Mouse (Mus musculus) kidney, embryonic 15.5 days (tissue): ENCODE measurements around the gene Tas2r115. TPM values are rescaled to one million over a fixed set of nuclear protein-coding genes. Genes with fewer than 3 reads are reported as not detected.
"Not testable (repeated sequence)": the region's sequence is repeated elsewhere in the genome, so short reads cannot be mapped to it uniquely, and the experiment has no call there.

Source experiments
- ATAC-seq: fragments of 200-750 bp; cut with Nextera tagmentation; replicated peaks from 2 replicates; pipeline ENCODE4 v1.8.0; 2017; ENCODE audit warnings: moderate TSS enrichment; ENCODE audit not compliant: low FRiP score
- H3K27ac ChIP-seq: fragments of 300-500 bp; sonication (generic); 2 replicates; pipeline ENCODE4 v1.5.1; 2015; ENCODE audit warnings: mild to moderate bottlenecking, inconsistent platforms
- H3K27me3 ChIP-seq: fragments of 300-500 bp; sonication (generic); 2 replicates; pipeline ENCODE4 v1.6.1; 2015; ENCODE audit warnings: inconsistent platforms
- H3K36me3 ChIP-seq: fragments of 300-500 bp; sonication (generic); 2 replicates; pipeline ENCODE4 v1.6.1; 2015; ENCODE audit warnings: inconsistent platforms
- H3K4me1 ChIP-seq: fragments of 300-500 bp; sonication (generic); 2 replicates; pipeline ENCODE4 v1.6.1; 2015; ENCODE audit warnings: inconsistent platforms
- H3K4me2 ChIP-seq: fragments of 300-500 bp; sonication (generic); 2 replicates; pipeline ENCODE4 v1.6.1; 2015; ENCODE audit warnings: moderate library complexity, mild to moderate bottlenecking, inconsistent platforms
- H3K4me3 ChIP-seq: fragments of 300-500 bp; sonication (generic); replicated peaks from 2 replicates; pipeline ENCODE4 v1.5.1; 2015; ENCODE audit warnings: mild to moderate bottlenecking, inconsistent platforms
- H3K9ac ChIP-seq: fragments of 300-500 bp; sonication (generic); 2 replicates; pipeline ENCODE4 v1.6.1; 2015; ENCODE audit warnings: mild to moderate bottlenecking, inconsistent platforms
- H3K9me3 ChIP-seq: fragments of 300-500 bp; sonication (generic); replicated peaks from 2 replicates; pipeline ENCODE4 v1.6.1; 2016; ENCODE audit warnings: inconsistent platforms
- WGBS: fragments of 180-500 bp; shearing (Covaris S2); methylation state at CpG from one replicate; pipeline ENCODE4 v1.1.7; 2015; ENCODE audit warnings: mixed read lengths; 5-methylcytosine and 5-hydroxymethylcytosine counted together
- polyA plus RNA-seq: library from polyadenylated mRNA; unstranded; fragments of >200 nt; fragmentation: Nextera tagmentation; extraction: Ambion mirVana; gene quantifications from 2 replicates; pipeline ENCODE4 v1.2.1, GENCODE M21; 2015

The Tas2r115 gene
- polyA plus RNA-seq = not detected in 2 replicates

DNA sequence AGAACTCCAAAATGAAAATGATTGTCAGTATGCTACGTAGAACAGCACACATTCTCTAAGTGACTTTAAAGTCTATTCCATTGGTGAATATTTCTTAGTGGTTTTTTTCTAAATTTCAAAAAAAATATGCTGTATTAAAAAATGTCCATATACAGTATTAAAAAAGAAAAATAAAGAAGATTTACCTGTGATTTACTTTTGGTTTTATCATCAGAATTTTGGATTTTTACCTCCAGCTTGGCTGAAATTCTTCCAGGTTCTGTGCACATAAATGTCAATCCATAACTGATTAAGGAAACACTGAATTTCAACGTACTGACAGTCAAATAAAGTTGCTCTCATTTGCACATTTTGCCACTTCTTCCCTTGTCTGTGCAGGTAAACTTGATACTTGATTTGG, at the start of gene Tas2r115:
Gene Tas2r115, minus strand, starts transcription at position 101 of the 400 bp plus-strand sequence.
- Histone ChIP-seq H3K4me2 (no peak within 1 kb of the TSS), H3K4me3 (no peak within 1 kb of the TSS), H3K9ac (no peak within 1 kb of the TSS), H3K9me3 (no peaks in the 10 kb centered on the region), H3K27ac (no peak within 1 kb of the TSS), H3K27me3 (no peaks in the 10 kb centered on the region), H3K4me1 (no peaks in the 10 kb centered on the region), H3K36me3 (no peaks in the 10 kb centered on the region)
- 72% methylated on average over 2 of the region's 2 CpGs for WGBS
- ATAC-seq = no peak

- Histone ChIP-seq H3K4me2 (no peak within 1 kb of the TSS), H3K9ac (no peak within 1 kb of the TSS), H3K4me1 (no peaks in the 10 kb centered on the region), H3K27ac (no peak within 1 kb of the TSS), H3K9me3 (no peaks in the 10 kb centered on the region), H3K36me3 (no peaks in the 10 kb centered on the region), H3K27me3 (no peaks in the 10 kb centered on the region), H3K4me3 (no peak within 1 kb of the TSS)
- no peak for ATAC-seq
These were observed 40.2 kb upstream of the Tas2r115 start, which contains the start of gene Tas2r136 for GRCm38 (mm10) chr6:132778062-132778461. TSS of gene Tas2r136 (minus strand) at chr6:132778162.

- Histone ChIP-seq H3K9me3 (no peaks in the 10 kb centered on the region), H3K27me3 (no peaks in the 10 kb centered on the region), H3K27ac (no peak within 1 kb of the TSS), H3K4me1 (no peaks in the 10 kb centered on the region), H3K9ac (no peak within 1 kb of the TSS), H3K4me3 (no peak within 1 kb of the TSS), H3K4me2 (no peak within 1 kb of the TSS), H3K36me3 (no peaks in the 10 kb centered on the region)
- 90% methylated on average over 2 of the region's 2 CpGs for WGBS
- ATAC-seq = no peak
These were observed 24.0 kb upstream of the Tas2r115 start, which contains the start of gene Tas2r102 for GRCm38 (mm10) chr6:132761831-132762230. TSS of gene Tas2r102 (plus strand) at chr6:132762131.

- ATAC-seq = no peak
- H3K36me3 ChIP-seq = no peaks in the 10 kb centered on the region
- no peak within 1 kb of the TSS for H3K4me2 ChIP-seq
- H3K4me3 ChIP-seq = no peak within 1 kb of the TSS
- no peaks in the 10 kb centered on the region for H3K4me1 ChIP-seq
- no peaks in the 10 kb centered on the region for H3K27me3 ChIP-seq
- no peaks in the 10 kb centered on the region for H3K9me3 ChIP-seq
- no peak within 1 kb of the TSS for H3K9ac ChIP-seq
- 83% methylated on average over 1 of the region's 1 CpGs for WGBS
- H3K27ac ChIP-seq = no peak within 1 kb of the TSS
These were observed 16.6 kb upstream of the Tas2r115 start, which contains the start of gene Tas2r124 for GRCm38 (mm10) chr6:132754430-132754829. TSS of gene Tas2r124 (plus strand) at chr6:132754730.

DNA sequence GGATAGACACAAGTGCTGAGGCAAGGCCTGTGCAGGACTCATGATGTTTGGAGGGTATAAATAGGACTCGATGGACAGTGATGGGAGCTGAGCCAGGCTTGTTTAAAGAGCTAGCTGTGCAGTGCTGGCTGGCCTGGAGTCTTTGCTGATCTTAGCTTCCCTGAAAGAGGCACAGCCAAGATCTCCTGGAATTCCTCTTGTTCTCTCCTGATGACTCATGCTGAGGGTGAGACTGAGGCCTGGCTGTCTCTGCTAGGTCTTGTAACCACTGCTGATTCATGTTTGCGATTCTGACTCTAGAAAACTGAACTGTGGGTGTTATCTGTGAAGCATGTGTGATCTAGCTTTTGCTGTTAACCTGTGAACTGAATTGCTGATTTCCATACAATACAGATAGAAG, 12.4 kb upstream of the Tas2r115 start:
- H3K4me2 ChIP-seq = no peak overlapping the region
- no peaks in the 10 kb centered on the region for H3K27me3 ChIP-seq
- no peak overlapping the region for H3K27ac ChIP-seq
- ATAC-seq = no peak
- H3K36me3 ChIP-seq = no peaks in the 10 kb centered on the region
- H3K9me3 ChIP-seq = no peaks in the 10 kb centered on the region
- no peaks in the 10 kb centered on the region for H3K4me1 ChIP-seq
- WGBS = 85% methylated on average over 2 of the region's 2 CpGs
- no peak overlapping the region for H3K4me3 ChIP-seq
- H3K9ac ChIP-seq = no peak overlapping the region

DNA sequence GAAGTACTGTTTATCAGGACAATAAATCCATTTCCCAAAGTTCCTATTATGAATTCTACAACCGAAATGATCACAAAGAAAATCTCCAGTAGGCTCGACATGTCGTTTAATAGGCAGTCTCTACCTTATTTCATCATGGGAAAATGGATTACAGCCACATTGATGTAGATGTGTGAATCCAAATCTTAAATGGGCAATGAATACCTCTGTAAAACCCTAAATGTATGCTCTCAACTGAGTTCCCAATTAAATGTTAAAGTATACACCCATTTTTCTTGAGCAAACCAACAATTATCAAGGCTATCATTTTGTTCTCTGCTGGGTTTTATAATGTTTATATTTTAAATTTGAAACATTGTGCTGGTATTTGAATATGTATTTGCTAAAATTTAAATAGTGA, 26.0 kb downstream of the Tas2r115 start, which contains the start of gene Tas2r122:
Gene Tas2r122, minus strand, starts transcription at position 101 of the 400 bp plus-strand sequence.
- no peaks in the 10 kb centered on the region for H3K36me3 ChIP-seq
- no peak within 1 kb of the TSS for H3K27ac ChIP-seq
- no peak within 1 kb of the TSS for H3K4me2 ChIP-seq
- no peaks in the 10 kb centered on the region for H3K4me1 ChIP-seq
- H3K9ac ChIP-seq = no peak within 1 kb of the TSS
- H3K9me3 ChIP-seq = 0 out of 2 replicates have a peak, but pooled peaks cover 2% of the 10 kb centered on the region
- 88% methylated on average over 3 of the region's 3 CpGs for WGBS
- H3K4me3 ChIP-seq = no peak within 1 kb of the TSS
- H3K27me3 ChIP-seq = no peaks in the 10 kb centered on the region
- no peak for ATAC-seq

GRCm38 (mm10) chr6:132700907-132701306, 36.9 kb downstream of the Tas2r115 start, which contains the start of gene Tas2r121:
TSS of gene Tas2r121 (minus strand) at chr6:132701007.
- 89% methylated on average over 1 of the region's 1 CpGs for WGBS
- Histone ChIP-seq H3K36me3 (no peaks in the 10 kb centered on the region), H3K4me2 (no peak within 1 kb of the TSS), H3K4me3 (no peak within 1 kb of the TSS), H3K9ac (no peak within 1 kb of the TSS), H3K4me1 (no peaks in the 10 kb centered on the region), H3K27me3 (no peaks in the 10 kb centered on the region), H3K27ac (no peak within 1 kb of the TSS), H3K9me3 (no peaks in the 10 kb centered on the region)
- ATAC-seq = no peak

DNA sequence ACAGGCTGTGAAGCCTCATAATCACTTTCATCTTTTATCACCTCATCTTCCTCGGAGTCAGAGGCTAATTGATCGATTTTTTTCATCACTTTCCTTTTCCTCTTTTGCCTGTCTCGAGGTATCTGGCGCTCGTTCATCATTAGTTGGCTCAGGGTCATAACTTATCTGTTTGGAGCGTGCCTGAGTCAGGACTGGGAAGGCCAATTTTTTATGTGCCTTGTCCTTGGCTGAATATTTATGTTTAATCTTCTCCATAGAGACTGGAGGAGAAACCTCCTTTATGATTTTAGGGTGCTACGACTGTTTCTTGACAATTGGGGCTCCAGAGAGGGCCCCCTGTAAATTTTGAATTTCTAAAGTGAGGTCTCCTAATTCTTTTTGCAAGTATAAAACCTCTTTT, 46.2 kb downstream of the Tas2r115 start:
- H3K36me3 ChIP-seq, H3K4me1 ChIP-seq, H3K4me3 ChIP-seq, H3K9me3 ChIP-seq, ATAC-seq, H3K27me3 ChIP-seq, H3K27ac ChIP-seq, H3K4me2 ChIP-seq, H3K9ac ChIP-seq: not testable (repeated sequence)
- 75% methylated on average over 7 of the region's 7 CpGs for WGBS

Other genes starting within 250 kb of the Tas2r115 start
- gene Prh1, start 168.2 kb downstream of the Tas2r115 start, polyA plus RNA-seq = not detected in 2 replicates
- not detected in 2 replicates for gene Prp2, start 142.1 kb downstream of the Tas2r115 start, polyA plus RNA-seq
- not detected in 2 replicates for gene A630073D07Rik, start 86.5 kb downstream of the Tas2r115 start, polyA plus RNA-seq
- not detected in 2 replicates for gene Tas2r120, start 81.1 kb downstream of the Tas2r115 start, polyA plus RNA-seq
- gene Tas2r121, start 37.0 kb downstream of the Tas2r115 start, polyA plus RNA-seq = not detected in 2 replicates
- not detected in 2 replicates for gene Tas2r122, start 26.1 kb downstream of the Tas2r115 start, polyA plus RNA-seq
- not detected in 2 replicates for gene Tas2r124, start 16.7 kb upstream of the Tas2r115 start, polyA plus RNA-seq
- not detected in 2 replicates for gene Tas2r102, start 24.1 kb upstream of the Tas2r115 start, polyA plus RNA-seq
- not detected in 2 replicates for gene Tas2r136, start 40.1 kb upstream of the Tas2r115 start, polyA plus RNA-seq
- not detected in 2 replicates for gene Tas2r117, start 64.8 kb upstream of the Tas2r115 start, polyA plus RNA-seq
- gene Tas2r123, start 109.1 kb upstream of the Tas2r115 start, polyA plus RNA-seq = not detected in 2 replicates
- gene Tas2r116, start 117.4 kb upstream of the Tas2r115 start, polyA plus RNA-seq = not detected in 2 replicates
- not detected in 2 replicates for gene Tas2r110, start 130.0 kb upstream of the Tas2r115 start, polyA plus RNA-seq
- not detected in 2 replicates for gene Tas2r113, start 155.0 kb upstream of the Tas2r115 start, polyA plus RNA-seq
- gene Tas2r125, start 171.6 kb upstream of the Tas2r115 start, polyA plus RNA-seq = not detected in 2 replicates
- gene Tas2r129, start 213.1 kb upstream of the Tas2r115 start, polyA plus RNA-seq = not detected in 2 replicates
- not detected in 2 replicates for gene Tas2r131, start 219.9 kb upstream of the Tas2r115 start, polyA plus RNA-seq
- not detected in 2 replicates for gene Tas2r109, start 242.9 kb upstream of the Tas2r115 start, polyA plus RNA-seq